Mouse (Mus musculus) lung, postnatal 0 days (tissue): Measurements from ENCODE around the gene Tgif1.

Experiments used
- CTCF ChIP-seq: IDR thresholded peaks from 2 replicates; pipeline ENCODE4 v1.5.1; 2016; ENCODE audit warnings: antibody characterized with exemption, mild to moderate bottlenecking
- EP300 ChIP-seq: IDR thresholded peaks from 2 replicates; pipeline ENCODE4 v1.6.1; 2016; ENCODE audit warnings: antibody characterized with exemption, mild to moderate bottlenecking, control low read depth

DNA sequence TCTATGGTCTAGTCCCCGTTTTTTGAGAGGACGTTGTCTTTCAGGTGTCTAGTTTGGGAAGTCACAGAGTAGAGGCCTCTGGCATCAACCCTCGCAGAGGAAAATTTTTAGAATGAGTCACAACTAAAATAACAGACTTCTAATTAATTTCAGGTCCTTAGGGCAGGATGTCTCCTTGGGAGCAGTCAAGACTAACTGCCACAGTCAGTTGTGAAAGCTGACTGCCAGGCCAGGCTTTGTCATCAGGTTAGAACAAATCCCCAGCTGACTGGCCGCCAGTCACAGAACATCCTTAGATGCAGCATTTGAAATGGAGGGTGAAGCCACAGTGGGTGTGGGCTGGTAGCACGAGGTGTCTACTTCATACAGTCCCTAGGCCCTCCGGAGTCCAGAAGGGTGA lies 46.3 kb upstream of the Tgif1 start:
- no peak for TF ChIP-seq CTCF
- no peak for TF ChIP-seq EP300
